Mouse (Mus musculus): ENCODE data around the gene Jade3.

DNA sequence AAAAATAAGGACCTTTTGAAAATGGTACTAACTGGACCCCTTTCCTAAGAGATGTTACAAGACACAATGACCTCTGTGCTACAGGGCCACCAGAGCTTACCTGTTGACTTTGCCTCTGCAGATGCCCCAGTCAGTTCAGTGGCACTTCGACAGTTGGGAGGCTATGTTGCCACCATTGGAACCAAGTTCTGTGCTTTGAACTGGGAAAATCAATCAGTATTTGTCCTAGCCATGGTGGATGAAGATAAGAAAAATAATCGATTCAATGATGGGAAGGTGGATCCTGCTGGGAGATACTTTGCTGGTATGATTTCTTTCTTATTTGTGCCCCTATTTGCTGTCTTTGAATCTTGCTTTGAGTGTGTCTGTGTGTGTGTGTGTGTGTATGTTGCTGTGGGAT, 126.7 kb downstream of the Jade3 start:
- TF ChIP-seq POLR2A (IDR thresholded peaks at IDR 0.05; ENCODE audit: control insufficient read depth, extremely low read depth, insufficient read depth, low read length, poor library complexity) (no peak), CTCF (IDR thresholded peaks at IDR 0.05; ENCODE audit: borderline replicate concordance, control insufficient read depth, extremely low read depth, insufficient read depth, low read length, poor library complexity) (no peak)

Measured in thymus, adult 2 months (tissue).